Mouse (Mus musculus): ENCODE results near the gene Mtus2. TPM values are rescaled to one million over a fixed set of nuclear protein-coding genes. Genes with fewer than 3 reads are reported as not detected.

Gene Mtus2
- polyA plus RNA-seq, 1 experiment = 0.80 TPM

DNA sequence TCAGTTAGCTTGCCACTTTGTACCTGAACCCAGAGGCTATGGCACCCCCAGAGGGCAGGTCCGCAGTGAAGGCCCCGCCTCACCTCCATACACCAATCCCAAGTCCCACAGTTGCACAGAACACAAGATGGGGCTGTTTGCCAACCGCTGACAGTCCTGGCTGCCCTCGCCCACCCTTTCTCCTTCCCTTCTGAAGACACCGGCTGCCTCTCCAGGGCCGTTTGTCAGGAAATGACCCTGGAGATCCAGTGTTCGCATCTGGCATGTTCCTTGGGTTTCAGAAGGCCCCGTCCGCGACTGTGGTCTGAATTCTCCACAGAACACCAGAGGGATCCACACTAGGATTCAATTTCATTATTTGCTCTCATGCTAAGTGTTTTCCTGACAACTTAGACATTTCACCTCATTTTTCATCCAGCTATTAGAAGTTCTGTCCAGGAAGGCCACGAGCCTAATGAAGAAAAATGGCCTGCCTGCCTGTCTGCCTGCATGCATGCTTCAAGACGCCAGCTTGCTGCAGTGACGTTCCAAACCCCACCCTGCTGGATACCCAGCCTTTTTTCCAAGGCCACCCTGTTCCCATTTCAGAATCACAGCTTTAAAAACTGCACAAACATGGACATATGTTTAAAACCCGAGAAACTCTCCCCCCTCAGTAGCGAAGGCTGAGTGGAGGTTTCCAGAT lies 392.3 kb downstream of the Mtus2 start:
- no peak for DNase-seq

DNA sequence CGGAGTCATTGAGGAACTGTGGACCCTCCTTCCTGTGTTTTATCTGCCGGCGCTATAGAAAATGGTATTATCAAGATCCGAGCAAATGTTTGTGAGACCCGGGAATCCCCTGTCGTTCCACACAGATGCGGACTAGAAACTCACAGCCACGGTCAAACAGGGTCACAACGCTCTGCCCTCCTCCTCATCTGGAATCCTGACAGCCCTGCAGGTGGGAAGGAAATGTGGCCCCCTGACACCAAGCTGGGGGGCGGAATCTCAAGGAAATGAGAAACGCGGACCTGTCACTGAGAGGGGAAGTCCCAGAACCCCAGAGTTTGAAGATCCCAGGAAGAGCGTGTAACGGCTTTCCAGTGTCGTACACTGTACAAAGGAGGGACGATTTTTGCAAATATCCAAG lies 396.3 kb downstream of the Mtus2 start:
- Histone ChIP-seq H3K27me3 (replicated peaks; ENCODE audit: control insufficient read depth, insufficient read depth, low read length) (no peaks in the 10 kb centered on the region), H3K27ac (ENCODE audit: insufficient read depth, low read depth, low read length) (no peak overlapping the region), H3K4me1 (ENCODE audit: control insufficient read depth, insufficient read depth, low read length) (no peaks in the 10 kb centered on the region), H3K4me3 (ENCODE audit: insufficient read depth, low read depth, low read length) (no peak overlapping the region; the same call in 1 of the 2 replicates), H3K36me3 (ENCODE audit: control insufficient read depth, insufficient read depth, low read length) (no peaks in the 10 kb centered on the region)
- TF ChIP-seq POLR2A (IDR thresholded peaks at IDR 0.05; ENCODE audit: low read depth, low read length) (no peak), CTCF (conservative IDR thresholded peaks at IDR 0.05; ENCODE audit: insufficient read depth, insufficient read length, low read depth, low read length) (no peak)
- WGBS = 58% methylated on average over 16 of the region's 16 CpGs
- DNase-seq = no peak

More for the DNA sequence above, 392.3 kb downstream of the Mtus2 start:
- TF ChIP-seq CTCF (conservative IDR thresholded peaks at IDR 0.05; ENCODE audit: insufficient read depth, insufficient read length, low read depth, low read length) (no peak), POLR2A (IDR thresholded peaks at IDR 0.05; ENCODE audit: low read depth, low read length) (no peak)
- Histone ChIP-seq H3K4me1 (ENCODE audit: control insufficient read depth, insufficient read depth, low read length) (no peaks in the 10 kb centered on the region), H3K36me3 (ENCODE audit: control insufficient read depth, insufficient read depth, low read length) (no peaks in the 10 kb centered on the region), H3K27ac (ENCODE audit: insufficient read depth, low read depth, low read length) (no peak overlapping the region), H3K27me3 (replicated peaks; ENCODE audit: control insufficient read depth, insufficient read depth, low read length) (no peaks in the 10 kb centered on the region), H3K4me3 (ENCODE audit: insufficient read depth, low read depth, low read length) (no peak overlapping the region)
- 59% methylated on average over 15 of the region's 15 CpGs for WGBS

DNA sequence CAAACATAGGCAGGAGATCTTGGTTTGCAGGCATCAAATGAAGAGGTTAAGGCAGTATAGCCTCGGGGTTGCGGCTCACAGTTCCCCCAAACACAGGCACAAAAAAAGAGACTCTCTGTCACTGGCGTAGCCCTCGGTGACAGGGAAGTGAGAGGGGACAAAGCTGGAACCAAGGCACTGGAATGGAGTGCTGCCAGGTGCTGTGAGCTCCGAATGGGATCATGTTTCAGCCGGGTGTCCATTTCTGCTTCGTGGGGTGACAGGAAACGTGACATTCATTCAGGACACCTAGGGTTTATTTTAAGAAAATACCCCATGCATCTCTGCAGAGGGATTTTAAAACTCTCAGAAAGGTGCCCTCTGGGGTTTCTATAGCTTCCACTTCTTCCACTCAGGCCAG lies 397.4 kb downstream of the Mtus2 start:
- no peaks in the 10 kb centered on the region for H3K4me1 ChIP-seq (ENCODE audit: control insufficient read depth, insufficient read depth, low read length)
- H3K27me3 ChIP-seq (replicated peaks; ENCODE audit: control insufficient read depth, insufficient read depth, low read length) = no peaks in the 10 kb centered on the region
- TF ChIP-seq CTCF (conservative IDR thresholded peaks at IDR 0.05; ENCODE audit: insufficient read depth, insufficient read length, low read depth, low read length) (no peak), POLR2A (IDR thresholded peaks at IDR 0.05; ENCODE audit: low read depth, low read length) (no peak)
- DNase-seq = no peak
- 50% methylated on average over 8 of the region's 8 CpGs for WGBS
- no peak overlapping the region for H3K27ac ChIP-seq (ENCODE audit: insufficient read depth, low read depth, low read length)
- H3K4me3 ChIP-seq (ENCODE audit: insufficient read depth, low read depth, low read length) = no peak overlapping the region
- H3K36me3 ChIP-seq (ENCODE audit: control insufficient read depth, insufficient read depth, low read length) = no peaks in the 10 kb centered on the region

DNA sequence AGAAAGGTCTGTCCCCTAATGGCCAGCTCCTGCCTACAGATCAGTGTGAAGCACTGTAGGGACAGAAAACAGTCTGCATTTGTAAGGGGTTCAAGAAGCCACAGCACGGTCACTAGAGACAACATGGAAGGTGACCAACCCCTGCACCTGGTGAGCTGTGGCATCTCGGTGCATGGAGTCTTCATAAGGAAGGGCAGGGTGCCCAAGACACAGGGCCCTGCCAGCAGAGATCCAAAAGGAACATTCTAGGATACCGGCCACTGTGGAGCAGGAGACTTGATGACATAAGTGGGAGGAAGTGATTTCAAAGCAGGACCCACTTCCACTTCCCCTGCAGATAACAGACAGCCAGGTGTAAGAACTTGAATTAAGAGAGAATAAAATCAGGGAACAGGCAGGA lies 398.7 kb downstream of the Mtus2 start:
- H3K4me3 ChIP-seq (ENCODE audit: insufficient read depth, low read depth, low read length) = no peak overlapping the region
- no peaks in the 10 kb centered on the region for H3K4me1 ChIP-seq (ENCODE audit: control insufficient read depth, insufficient read depth, low read length)
- no peak overlapping the region for H3K27ac ChIP-seq (ENCODE audit: insufficient read depth, low read depth, low read length)
- H3K27me3 ChIP-seq (replicated peaks; ENCODE audit: control insufficient read depth, insufficient read depth, low read length) = no peaks in the 10 kb centered on the region
- no peaks in the 10 kb centered on the region for H3K36me3 ChIP-seq (ENCODE audit: control insufficient read depth, insufficient read depth, low read length)
- 80% methylated on average over 3 of the region's 3 CpGs for WGBS
- TF ChIP-seq POLR2A (IDR thresholded peaks at IDR 0.05; ENCODE audit: low read depth, low read length) = no peak
- no peak for DNase-seq

DNA sequence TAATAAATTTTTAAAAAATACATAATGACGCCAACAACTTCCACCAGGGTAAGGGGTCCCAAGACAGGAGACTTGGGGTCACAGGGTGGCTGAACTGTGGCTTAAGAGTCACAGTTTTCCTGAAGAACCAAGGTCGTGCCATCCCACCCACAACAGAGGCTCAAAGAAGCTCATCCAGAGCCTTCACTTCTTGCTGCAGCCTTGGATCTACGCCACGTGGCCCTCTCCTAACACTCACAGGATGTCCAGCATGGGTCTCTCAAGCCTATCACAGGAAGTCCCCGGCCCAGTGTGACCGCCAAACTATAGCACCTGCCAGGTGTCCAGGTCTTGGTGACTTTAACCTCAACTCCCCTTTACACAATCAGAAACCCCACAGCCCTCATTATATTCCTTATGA lies 400.0 kb downstream of the Mtus2 start:
- 89% methylated on average over 6 of the region's 6 CpGs for WGBS
- Histone ChIP-seq H3K27ac (ENCODE audit: insufficient read depth, low read depth, low read length) (no peak overlapping the region), H3K36me3 (ENCODE audit: control insufficient read depth, insufficient read depth, low read length) (no peaks in the 10 kb centered on the region), H3K4me1 (ENCODE audit: control insufficient read depth, insufficient read depth, low read length) (no peaks in the 10 kb centered on the region; the same call in 1 of the 2 replicates), H3K27me3 (replicated peaks; ENCODE audit: control insufficient read depth, insufficient read depth, low read length) (no peaks in the 10 kb centered on the region), H3K4me3 (ENCODE audit: insufficient read depth, low read depth, low read length) (no peak overlapping the region)
- TF ChIP-seq CTCF (conservative IDR thresholded peaks at IDR 0.05; ENCODE audit: insufficient read depth, insufficient read length, low read depth, low read length) (no peak), POLR2A (IDR thresholded peaks at IDR 0.05; ENCODE audit: low read depth, low read length) (no peak)
- no peak for DNase-seq

DNA sequence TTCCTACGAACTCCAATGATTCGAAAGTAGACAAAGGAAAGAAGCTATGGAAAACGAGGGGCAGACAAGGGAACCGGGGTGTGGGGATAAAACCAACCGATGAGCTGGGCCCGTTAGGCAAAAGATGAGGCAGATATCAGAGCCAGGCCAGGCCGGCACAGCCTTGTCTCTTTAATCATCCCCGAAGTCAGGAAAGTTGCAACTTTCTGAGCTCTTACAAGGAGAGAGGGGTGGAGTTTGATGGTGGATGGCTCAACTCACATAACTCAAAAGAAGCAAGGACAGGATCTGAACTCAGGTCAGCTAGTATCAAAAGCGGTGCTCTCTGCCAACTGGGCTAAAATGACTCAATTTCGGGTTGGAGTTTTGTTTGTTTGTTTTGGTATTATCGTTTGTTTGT lies 402.0 kb downstream of the Mtus2 start:
- Histone ChIP-seq H3K36me3 (ENCODE audit: control insufficient read depth, insufficient read depth, low read length) (no peaks in the 10 kb centered on the region), H3K27me3 (replicated peaks; ENCODE audit: control insufficient read depth, insufficient read depth, low read length) (no peaks in the 10 kb centered on the region), H3K4me1 (ENCODE audit: control insufficient read depth, insufficient read depth, low read length) (no peaks in the 10 kb centered on the region; the same call in 1 of the 2 replicates), H3K4me3 (ENCODE audit: insufficient read depth, low read depth, low read length) (no peak overlapping the region), H3K27ac (ENCODE audit: insufficient read depth, low read depth, low read length) (no peak overlapping the region)
- 92% methylated on average over 11 of the region's 11 CpGs for WGBS
- TF ChIP-seq CTCF (conservative IDR thresholded peaks at IDR 0.05; ENCODE audit: insufficient read depth, insufficient read length, low read depth, low read length) (no peak), POLR2A (IDR thresholded peaks at IDR 0.05; ENCODE audit: low read depth, low read length) (no peak)
- DNase-seq = no peak

DNA sequence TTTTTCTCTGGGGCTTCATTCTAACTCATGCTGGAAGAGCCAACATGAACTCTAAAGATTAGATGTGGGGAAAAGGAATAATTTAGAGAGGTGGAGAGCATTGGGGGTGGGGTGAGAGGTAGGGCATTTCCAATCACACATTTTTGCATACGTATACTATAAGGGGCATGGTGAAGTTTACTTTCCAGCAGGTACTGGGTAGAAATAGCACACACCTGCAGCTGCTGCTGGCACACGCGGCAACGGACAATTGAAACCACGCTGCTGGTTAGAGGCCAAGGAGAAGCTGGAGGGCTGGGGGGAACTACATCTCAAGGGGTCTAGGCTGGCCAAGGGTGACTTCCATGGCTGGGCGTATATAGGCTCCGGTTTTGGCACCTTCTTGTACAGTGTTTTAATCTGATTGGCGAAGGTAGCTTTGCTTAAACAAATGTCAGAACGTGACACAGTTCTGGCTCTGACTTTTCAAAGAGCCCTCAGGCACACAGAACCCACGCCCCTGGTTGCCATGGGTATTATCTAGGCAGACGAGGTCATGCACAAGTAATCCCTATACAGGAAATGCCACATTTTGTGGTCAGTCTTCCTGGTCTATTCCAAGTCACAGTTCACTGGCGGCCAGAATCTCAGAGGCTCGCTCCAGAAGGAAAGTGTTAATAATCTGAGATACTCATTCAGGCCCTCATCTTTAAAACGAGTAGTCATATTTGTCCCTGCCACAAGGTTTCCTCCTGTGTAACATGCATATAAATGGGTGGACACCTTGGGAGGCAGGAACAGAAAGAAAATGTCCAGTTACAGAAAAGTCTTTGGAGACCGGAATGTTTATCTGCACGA lies 404.0 kb downstream of the Mtus2 start:
- Histone ChIP-seq H3K4me1 (ENCODE audit: control insufficient read depth, insufficient read depth, low read length) (no peaks in the 10 kb centered on the region; the same call in 1 of the 2 replicates), H3K27ac (ENCODE audit: insufficient read depth, low read depth, low read length) (peak overlapping the region; percentile 35), H3K4me3 (ENCODE audit: insufficient read depth, low read depth, low read length) (no peak overlapping the region), H3K36me3 (ENCODE audit: control insufficient read depth, insufficient read depth, low read length) (no peaks in the 10 kb centered on the region), H3K27me3 (replicated peaks; ENCODE audit: control insufficient read depth, insufficient read depth, low read length) (no peaks in the 10 kb centered on the region)
- DNase-seq = peak; percentile 66
- TF ChIP-seq CTCF (conservative IDR thresholded peaks at IDR 0.05; ENCODE audit: insufficient read depth, insufficient read length, low read depth, low read length) (no peak), POLR2A (IDR thresholded peaks at IDR 0.05; ENCODE audit: low read depth, low read length) (no peak)
- WGBS = 40% methylated on average over 16 of the region's 16 CpGs
